Mouse (Mus musculus) MEL (cell line): ENCODE measurements around the gene Arhgap28. TPM values are rescaled to one million over a fixed set of nuclear protein-coding genes. Genes with fewer than 3 reads are reported as not detected.

Source experiments
- DNase-seq: peaks from one replicate; pipeline ENCODE4 v3.0.0; 2011; ENCODE audit warnings: low read depth, low spot score
- H3K27ac ChIP-seq: 2 replicates; pipeline ENCODE4 v1.5.1; 2012; ENCODE audit warnings: low read depth, mild to moderate bottlenecking, control low read depth, low read length, moderate library complexity; ENCODE audit not compliant: control insufficient read depth
- H3K27me3 ChIP-seq, 2 experiments: fragments of 150-350 bp in 1 of 2; sonication (generic) in 1 of 2; 2 replicates each; pipeline ENCODE4 v1.6.1; 2012; ENCODE audit warnings: low read length in 2 of 2, mild to moderate bottlenecking in 2 of 2, improper control_type of control experiment in 1 of 2, moderate library complexity in 1 of 2; ENCODE audit not compliant: insufficient read depth in 2 of 2, control insufficient read depth in 1 of 2
- H3K36me3 ChIP-seq, 2 experiments: 2 replicates each; pipeline ENCODE4 v1.6.1; 2012 to 2014; ENCODE audit warnings: low read length in 2 of 2, improper control_type of control experiment in 1 of 2, inconsistent platforms in 1 of 2, mild to moderate bottlenecking in 1 of 2; ENCODE audit not compliant: insufficient read depth in 2 of 2, control insufficient read depth in 1 of 2
- H3K4me1 ChIP-seq, 2 experiments: fragments of 150-350 bp in 1 of 2; sonication (generic) in 1 of 2; 2 replicates each; pipeline ENCODE4 v1.6.1; 2012; ENCODE audit warnings: low read length in 2 of 2, improper control_type of control experiment in 1 of 2, mild to moderate bottlenecking in 1 of 2; ENCODE audit not compliant: insufficient read depth in 2 of 2, control insufficient read depth in 1 of 2
- H3K4me3 ChIP-seq, 2 experiments: fragments of 150-350 bp in 1 of 2; sonication (generic) in 1 of 2; 2 replicates each; pipeline ENCODE4 v1.5.1; 2012; ENCODE audit warnings: low read depth in 2 of 2, low read length in 2 of 2, mild to moderate bottlenecking in 2 of 2, moderate library complexity in 2 of 2, control low read depth in 1 of 2, improper control_type of control experiment in 1 of 2; ENCODE audit not compliant: control insufficient read depth in 1 of 2, insufficient read depth in 1 of 2
- H3K79me2 ChIP-seq: 2 replicates; pipeline ENCODE4 v1.6.1; 2012; ENCODE audit warnings: mild to moderate bottlenecking, low read length, moderate library complexity; ENCODE audit not compliant: control insufficient read depth, poor library complexity, insufficient read depth
- H3K9ac ChIP-seq: 2 replicates; pipeline ENCODE4 v1.6.1; 2012; ENCODE audit warnings: low read depth, mild to moderate bottlenecking, control low read depth, low read length, moderate library complexity; ENCODE audit not compliant: control insufficient read depth, poor library complexity, severe bottlenecking
- H3K9me3 ChIP-seq: fragments of 150-350 bp; sonication (generic); replicated peaks from 2 replicates; pipeline ENCODE4 v1.6.1; 2012; ENCODE audit warnings: mild to moderate bottlenecking, low read length, improper control_type of control experiment, moderate library complexity; ENCODE audit not compliant: insufficient read depth
- BHLHE40 ChIP-seq: IDR thresholded peaks from 2 replicates; pipeline ENCODE4 v1.6.1; 2012; ENCODE audit warnings: low read depth, mild to moderate bottlenecking, inconsistent platforms, low read length, improper control_type of control experiment, borderline replicate concordance
- CHD1 ChIP-seq: IDR thresholded peaks from 2 replicates; pipeline ENCODE4 v1.6.1; 2012; ENCODE audit warnings: low read depth, mild to moderate bottlenecking, inconsistent platforms, low read length, improper control_type of control experiment
- CHD2 ChIP-seq: IDR thresholded peaks from 2 replicates; pipeline ENCODE4 v1.6.1; 2011; ENCODE audit warnings: low read length, improper control_type of control experiment
- CTCF ChIP-seq, 3 experiments: IDR thresholded peaks in 2 of 3; conservative IDR thresholded peaks in 1 of 3; 2 replicates each; pipeline ENCODE4 v1.5.1; 2011 to 2012; ENCODE audit warnings: low read length in 3 of 3, low read depth in 2 of 3, mild to moderate bottlenecking in 2 of 3, improper control_type of control experiment in 1 of 3, inconsistent platforms in 1 of 3, mixed read lengths in 1 of 3, moderate library complexity in 1 of 3; ENCODE audit not compliant: control insufficient read depth in 1 of 3, insufficient read depth in 1 of 3, poor library complexity in 1 of 3, severe bottlenecking in 1 of 3
- ELF1 ChIP-seq: IDR thresholded peaks from 2 replicates; pipeline ENCODE4 v1.6.1; 2014; ENCODE audit warnings: low read depth, mild to moderate bottlenecking, inconsistent platforms, low read length, improper control_type of control experiment, moderate library complexity
- EP300 ChIP-seq, 2 experiments: IDR thresholded peaks; 2 replicates each; pipeline ENCODE4 v1.6.1; 2011; ENCODE audit warnings: improper control_type of control experiment in 2 of 2, low read length in 2 of 2, low read depth in 1 of 2, mild to moderate bottlenecking in 1 of 2
- GABPA ChIP-seq: IDR thresholded peaks from 2 replicates; pipeline ENCODE4 v1.6.1; 2012; ENCODE audit warnings: low read depth, mild to moderate bottlenecking, inconsistent platforms, low read length, improper control_type of control experiment, moderate library complexity
- HCFC1 ChIP-seq: IDR thresholded peaks from 2 replicates; pipeline ENCODE4 v1.6.1; 2012; ENCODE audit warnings: low read depth, mild to moderate bottlenecking, inconsistent platforms, low read length, improper control_type of control experiment, moderate library complexity
- JUND ChIP-seq: IDR thresholded peaks from 2 replicates; pipeline ENCODE4 v1.6.1; 2011; ENCODE audit warnings: low read depth, mild to moderate bottlenecking, improper control_type of control experiment, low read length
- KAT2A ChIP-seq: conservative IDR thresholded peaks from 2 replicates; pipeline ENCODE4 v1.6.1; 2012; ENCODE audit warnings: low read depth, low read length, improper control_type of control experiment, inconsistent platforms
- MAX ChIP-seq: IDR thresholded peaks from 2 replicates; pipeline ENCODE4 v1.6.1; 2011; ENCODE audit warnings: low read length, improper control_type of control experiment
- MAZ ChIP-seq: IDR thresholded peaks from 2 replicates; pipeline ENCODE4 v1.6.1; 2012; ENCODE audit warnings: low read depth, mild to moderate bottlenecking, inconsistent platforms, low read length, improper control_type of control experiment
- MXI1 ChIP-seq: IDR thresholded peaks from 2 replicates; pipeline ENCODE4 v1.6.1; 2011; ENCODE audit warnings: mild to moderate bottlenecking, low read depth, low read length, improper control_type of control experiment
- MYB ChIP-seq: IDR thresholded peaks from 2 replicates; pipeline ENCODE4 v1.6.1; 2011; ENCODE audit warnings: mild to moderate bottlenecking, low read depth, low read length, improper control_type of control experiment
- MYC ChIP-seq: IDR thresholded peaks from 2 replicates; pipeline ENCODE4 v1.6.1; 2011; ENCODE audit warnings: low read depth, mild to moderate bottlenecking, low read length, improper control_type of control experiment, moderate library complexity
- NRF1 ChIP-seq: IDR thresholded peaks from 2 replicates; pipeline ENCODE4 v1.6.1; 2014; ENCODE audit warnings: low read depth, mild to moderate bottlenecking, inconsistent platforms, low read length, improper control_type of control experiment, moderate library complexity; ENCODE audit not compliant: poor library complexity, insufficient read depth, severe bottlenecking
- POLR2A ChIP-seq, 2 experiments: IDR thresholded peaks; 2 replicates each; pipeline ENCODE4 v1.6.1; 2011 to 2012; ENCODE audit warnings: low read length in 2 of 2, mild to moderate bottlenecking in 2 of 2, control low read depth in 1 of 2, improper control_type of control experiment in 1 of 2, low read depth in 1 of 2, moderate library complexity in 1 of 2; ENCODE audit not compliant: control insufficient read depth in 1 of 2, insufficient read depth in 1 of 2, poor library complexity in 1 of 2
- POLR2AphosphoS2 ChIP-seq: IDR thresholded peaks from 2 replicates; pipeline ENCODE4 v1.6.1; 2011; ENCODE audit warnings: low read length, improper control_type of control experiment
- POLR2AphosphoS5 ChIP-seq: IDR thresholded peaks from 2 replicates; pipeline ENCODE4 v1.6.1; 2012; ENCODE audit warnings: low read depth, borderline replicate concordance, mild to moderate bottlenecking, inconsistent platforms, low read length, moderate library complexity, mixed read lengths
- RAD21 ChIP-seq: IDR thresholded peaks from 2 replicates; pipeline ENCODE4 v1.6.1; 2011; ENCODE audit warnings: mild to moderate bottlenecking, low read depth, low read length, improper control_type of control experiment
- RCOR1 ChIP-seq: IDR thresholded peaks from 2 replicates; pipeline ENCODE4 v1.6.1; 2012; ENCODE audit warnings: low read depth, mild to moderate bottlenecking, inconsistent platforms, low read length, improper control_type of control experiment
- TBP ChIP-seq: IDR thresholded peaks from 2 replicates; pipeline ENCODE4 v1.8.0; 2011; ENCODE audit warnings: low read depth, low read length, improper control_type of control experiment
- TCF12 ChIP-seq: IDR thresholded peaks from 2 replicates; pipeline ENCODE4 v1.6.1; 2014; ENCODE audit warnings: low read depth, mild to moderate bottlenecking, inconsistent platforms, low read length, improper control_type of control experiment, moderate library complexity
- USF1 ChIP-seq: IDR thresholded peaks from 2 replicates; pipeline ENCODE4 v1.6.1; 2014; ENCODE audit warnings: low read depth, mild to moderate bottlenecking, inconsistent platforms, low read length, improper control_type of control experiment, moderate library complexity
- ZKSCAN1 ChIP-seq: IDR thresholded peaks from 2 replicates; pipeline ENCODE4 v1.6.1; 2012; ENCODE audit warnings: low read depth, mild to moderate bottlenecking, inconsistent platforms, low read length, improper control_type of control experiment, moderate library complexity
- polyA plus RNA-seq, 2 experiments: library from polyadenylated mRNA; stranded (reverse) in 1 of 2; unstranded in 1 of 2; fragments of >175 nt in 1 of 2; fragments of >200 nt in 1 of 2; gene quantifications; 2 replicates each; pipeline versions ENCODE4 v1.2.1 to v1.2.4; 2012; ENCODE audit warnings: low replicate concordance in 2 of 2, low read depth in 1 of 2; ENCODE audit not compliant: insufficient read length in 2 of 2, insufficient read depth in 1 of 2, missing spikeins in 1 of 2
- total RNA-seq: library from RNA; depleted of rRNA; stranded (reverse); fragments of 300-350 nt; gene quantifications from 2 replicates; pipeline ENCODE4 v1.2.3, GENCODE M21; 2012

The Arhgap28 gene
- total and polyA plus RNA-seq, 3 experiments = not detected

- TF ChIP-seq CTCF (IDR thresholded peaks at IDR 0.05 in 2 of 3, conservative IDR thresholded peaks at IDR 0.05 in 1 of 3; ENCODE audit: control insufficient read depth in 1 of 3, insufficient read depth in 1 of 3, low read depth in 2 of 3, low read length in 3 of 3, poor library complexity in 1 of 3, severe bottlenecking in 1 of 3) = no peak
- TF ChIP-seq CHD1 = no peak
Measured at GRCm38 (mm10) chr17:67995277-67995819, 8.6 kb downstream of the Arhgap28 start (continued).

- no peaks in the 10 kb centered on the region for H3K4me1 ChIP-seq
- no peak overlapping the region for H3K27ac ChIP-seq
- no peaks in the 10 kb centered on the region for H3K9me3 ChIP-seq
- no peak overlapping the region for H3K4me3 ChIP-seq
- no peak for DNase-seq
- TF ChIP-seq BHLHE40 (no peak), GABPA (no peak), ELF1 (no peak), POLR2AphosphoS5 (no peak), CHD1 (no peak), TCF12 (no peak), MAX (no peak), HCFC1 (no peak), NRF1 (no peak), CHD2 (no peak), MYC (no peak)
- no peaks in the 10 kb centered on the region for H3K36me3 ChIP-seq
- no peaks in the 10 kb centered on the region for H3K79me2 ChIP-seq
- H3K9ac ChIP-seq = no peak overlapping the region
- no peaks in the 10 kb centered on the region for H3K27me3 ChIP-seq
Measured at GRCm38 (mm10) chr17:67994861-67995260, 9.1 kb downstream of the Arhgap28 start.

- Histone ChIP-seq H3K79me2 (no peaks in the 10 kb centered on the region), H3K4me1 (no peaks in the 10 kb centered on the region), H3K9ac (no peak overlapping the region), H3K27me3 (no peaks in the 10 kb centered on the region), H3K27ac (no peak overlapping the region), H3K36me3 (no peaks in the 10 kb centered on the region), H3K9me3 (no peaks in the 10 kb centered on the region), H3K4me3 (no peak overlapping the region)
- TF ChIP-seq RCOR1 = no peak
- TF ChIP-seq MXI1 = no peak
- no peak for TF ChIP-seq USF1
- no peak for TF ChIP-seq TCF12
- TF ChIP-seq MAZ = no peak
- TF ChIP-seq KAT2A = no peak
- no peak for TF ChIP-seq POLR2AphosphoS2
- TF ChIP-seq RAD21 = no peak
- TF ChIP-seq MYB = no peak
- TF ChIP-seq ZKSCAN1 = no peak
- TF ChIP-seq MAX = no peak
- no peak for TF ChIP-seq CHD1
- TF ChIP-seq POLR2AphosphoS5 = no peak
- no peak for TF ChIP-seq TBP
- no peak for TF ChIP-seq EP300 (IDR thresholded peaks at IDR 0.05; ENCODE audit: low read depth in 1 of 2, low read length in 2 of 2)
- no peak for TF ChIP-seq POLR2A (IDR thresholded peaks at IDR 0.05; ENCODE audit: control insufficient read depth in 1 of 2, insufficient read depth in 1 of 2, low read depth in 1 of 2, low read length in 2 of 2, poor library complexity in 1 of 2)
- no peak for TF ChIP-seq JUND
- no peak for DNase-seq
Measured at GRCm38 (mm10) chr17:67993371-67994045, 10.4 kb downstream of the Arhgap28 start.
